Mouse (Mus musculus) thymus, adult 18-20 months (tissue): ENCODE measurements around the gene Gpx1.
"Not testable (repeated sequence)": the region's sequence is repeated elsewhere in the genome, so short reads cannot be mapped to it uniquely, and the experiment has no call there.

Source experiments
- DNase-seq, 2 experiments: peaks; one replicate each; pipeline ENCODE4 v3.0.0; 2022; ENCODE audit warnings: mixed read lengths in 2 of 2

Gene Gpx1

DNA sequence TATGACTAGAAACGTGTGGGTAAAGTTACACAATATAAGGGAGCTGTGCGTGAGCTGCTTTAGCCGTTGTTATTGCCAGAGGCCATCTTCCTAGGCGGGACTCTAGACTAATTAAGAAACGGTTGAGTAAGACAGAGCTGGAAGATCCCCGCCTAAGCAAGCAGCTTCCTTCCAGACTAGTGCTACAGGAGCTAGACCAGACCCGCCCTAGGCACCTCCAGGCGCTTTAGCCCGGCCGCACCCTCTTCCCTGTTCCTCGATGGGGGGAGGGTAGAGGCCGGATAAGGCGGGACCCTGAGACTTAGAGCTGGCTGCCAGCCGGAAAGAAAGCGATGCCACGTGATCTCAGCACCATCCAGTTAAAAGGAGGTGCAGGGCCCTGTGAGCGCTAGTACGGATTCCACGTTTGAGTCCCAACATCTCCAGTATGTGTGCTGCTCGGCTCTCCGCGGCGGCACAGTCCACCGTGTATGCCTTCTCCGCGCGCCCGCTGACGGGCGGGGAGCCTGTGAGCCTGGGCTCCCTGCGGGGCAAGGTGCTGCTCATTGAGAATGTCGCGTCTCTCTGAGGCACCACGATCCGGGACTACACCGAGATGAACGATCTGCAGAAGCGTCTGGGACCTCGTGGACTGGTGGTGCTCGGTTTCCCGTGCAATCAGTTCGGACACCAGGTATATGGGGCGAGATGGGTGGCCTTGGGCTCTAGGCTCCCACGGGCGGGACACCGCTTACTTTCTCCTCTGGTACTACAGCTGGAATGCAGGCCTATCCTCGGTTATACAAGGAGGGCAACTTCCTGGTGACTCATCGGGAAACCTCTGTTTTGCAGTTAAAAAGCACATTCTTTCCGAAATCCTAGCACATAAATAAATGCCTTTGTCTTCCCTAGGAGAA, at the start of gene Gpx1:
Gene Gpx1, plus strand, starts transcription at position 18 of the 896 bp plus-strand sequence.
- DNase-seq: peak; percentile 89 to 92

DNA sequence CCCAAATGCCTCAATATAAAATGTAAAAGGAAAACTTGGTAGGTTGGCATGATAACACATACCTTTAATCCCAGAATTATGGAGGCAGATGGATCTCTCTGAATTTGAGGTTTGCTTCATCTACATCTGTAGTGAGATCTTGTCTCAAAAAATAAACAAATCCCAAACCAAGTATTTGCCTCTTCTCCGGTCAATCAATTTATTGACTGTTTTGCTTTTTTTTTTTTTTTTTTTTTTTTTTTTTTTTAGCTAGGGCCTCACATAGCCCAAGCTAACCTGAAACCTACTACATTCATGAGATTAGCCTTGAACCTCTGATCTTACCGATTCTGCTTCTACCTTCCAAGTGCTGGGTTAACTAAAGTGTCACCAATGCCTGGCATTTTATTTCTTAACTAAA, 49.4 kb upstream of the Gpx1 start:
- no peak for DNase-seq

DNA sequence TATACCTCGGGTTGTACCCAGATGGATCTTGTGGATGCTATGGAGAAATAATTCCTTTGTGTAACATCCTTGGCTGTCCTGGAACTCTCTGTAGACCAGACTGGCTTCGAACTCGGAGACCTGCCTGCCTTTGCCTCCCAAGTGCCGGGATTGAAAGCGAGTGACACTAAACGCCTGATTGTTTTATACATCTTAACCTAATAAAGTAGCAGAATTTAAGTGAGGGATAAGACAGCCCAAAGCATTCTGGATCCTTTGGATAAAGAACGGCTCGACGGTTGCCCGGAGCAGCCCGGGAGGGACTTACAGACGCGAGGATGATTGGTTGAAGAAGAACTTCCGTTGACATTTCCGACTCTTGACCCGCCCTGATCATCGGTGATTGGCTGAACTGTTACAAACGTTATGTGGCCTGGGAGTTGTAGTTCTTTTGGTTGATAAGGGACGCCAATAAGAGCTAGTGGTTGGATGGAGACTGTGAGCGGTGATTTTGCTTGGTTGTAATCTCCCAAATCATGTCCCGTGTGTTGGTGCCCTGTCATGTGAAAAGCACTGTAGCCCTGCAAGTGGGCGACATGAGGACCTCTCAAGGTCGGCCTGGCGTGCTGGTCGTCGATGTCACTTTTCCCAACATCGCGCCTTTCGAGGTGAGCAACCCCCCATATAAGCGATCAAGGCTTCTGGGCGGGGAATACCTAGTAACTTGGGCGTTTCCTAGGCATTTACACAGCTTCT, 48.5 kb upstream of the Gpx1 start, which contains the start of gene Nicn1:
Gene Nicn1, plus strand, starts transcription at position 414 of the 735 bp plus-strand sequence.
- peak; percentile 81 to 89 for DNase-seq

DNA sequence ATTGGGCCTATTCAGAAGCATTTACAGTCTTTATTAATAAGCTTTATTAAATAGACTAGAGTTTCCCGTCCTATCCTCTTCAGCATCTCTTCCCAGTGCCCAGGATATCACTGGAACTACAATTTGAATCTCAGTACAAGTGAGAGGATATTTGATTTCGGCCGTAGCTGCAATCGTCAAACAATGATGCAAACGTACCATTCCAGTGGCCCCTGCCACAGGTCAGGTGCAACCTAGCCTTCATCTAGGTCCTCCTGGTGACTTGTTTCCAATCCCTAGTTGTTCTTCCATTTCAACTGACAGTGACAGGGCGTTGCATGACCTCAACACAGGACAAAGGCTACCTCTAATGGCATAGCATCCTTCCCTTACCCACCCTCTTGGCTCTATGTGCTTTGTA, 47.9 kb upstream of the Gpx1 start:
- no peak for DNase-seq

DNA sequence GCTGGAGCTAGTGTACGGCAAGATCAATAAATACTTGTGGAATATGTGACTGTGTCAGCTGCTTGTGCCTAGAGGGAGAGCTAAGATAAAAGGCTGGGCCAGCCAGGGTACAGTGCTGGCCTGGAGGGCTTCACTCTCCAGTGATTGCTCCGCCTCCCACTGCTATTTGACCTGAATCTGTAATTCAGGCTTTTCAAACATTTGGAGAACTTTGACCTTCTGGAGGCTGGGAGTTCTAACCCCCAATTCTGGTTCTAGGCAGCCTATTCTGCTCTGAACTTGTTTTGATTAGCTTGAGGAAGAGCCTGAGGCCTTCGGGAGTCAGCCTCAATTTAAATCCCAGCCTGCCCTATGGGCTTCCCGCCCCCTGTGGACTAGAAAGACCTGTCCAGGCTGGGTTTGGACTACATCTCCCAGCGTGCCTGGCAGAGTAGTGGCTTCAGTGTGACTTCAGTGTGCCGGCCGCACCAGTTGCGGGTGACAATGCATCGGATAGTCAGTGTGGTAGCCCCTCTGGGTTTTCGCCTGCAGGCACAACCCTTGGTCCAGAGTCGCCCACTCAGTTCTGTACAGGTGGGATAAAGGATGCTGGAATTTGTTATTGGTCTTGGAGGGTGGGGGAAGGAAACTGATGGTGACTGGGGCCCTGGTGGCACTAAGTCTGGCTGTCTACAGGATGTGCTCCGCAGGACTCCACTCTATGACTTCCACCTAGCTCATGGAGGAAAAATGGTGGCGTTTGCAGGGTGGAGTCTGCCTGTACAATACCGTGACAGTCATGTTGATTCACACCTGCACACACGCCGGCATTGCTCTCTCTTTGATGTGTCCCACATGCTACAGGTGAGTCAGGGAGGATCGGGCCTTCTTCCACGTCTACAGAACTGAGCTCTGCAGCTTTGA, 42.0 kb upstream of the Gpx1 start, which contains the start of gene Amt:
Gene Amt, plus strand, starts transcription at position 401 of the 903 bp plus-strand sequence.
- no peak for DNase-seq

DNA sequence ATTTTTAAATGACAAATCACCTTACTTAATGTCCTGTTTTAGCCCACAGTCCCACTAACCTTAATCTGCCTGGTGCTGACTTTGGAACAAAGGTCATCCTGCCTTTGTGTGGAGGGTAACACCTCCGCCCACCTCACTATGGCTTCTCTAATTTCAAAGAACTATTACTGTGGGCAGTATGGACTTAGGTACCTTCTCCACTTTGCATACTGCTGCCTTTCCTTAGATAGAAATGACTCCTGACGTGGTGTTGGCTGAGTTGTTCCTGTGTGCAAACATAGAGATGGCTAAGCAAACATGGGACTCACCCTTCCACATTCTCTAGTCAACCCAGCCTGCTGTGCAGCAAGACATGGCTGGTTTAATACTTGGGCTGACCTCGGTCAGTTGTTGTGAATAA, 36.9 kb upstream of the Gpx1 start:
- DNase-seq: no peak

DNA sequence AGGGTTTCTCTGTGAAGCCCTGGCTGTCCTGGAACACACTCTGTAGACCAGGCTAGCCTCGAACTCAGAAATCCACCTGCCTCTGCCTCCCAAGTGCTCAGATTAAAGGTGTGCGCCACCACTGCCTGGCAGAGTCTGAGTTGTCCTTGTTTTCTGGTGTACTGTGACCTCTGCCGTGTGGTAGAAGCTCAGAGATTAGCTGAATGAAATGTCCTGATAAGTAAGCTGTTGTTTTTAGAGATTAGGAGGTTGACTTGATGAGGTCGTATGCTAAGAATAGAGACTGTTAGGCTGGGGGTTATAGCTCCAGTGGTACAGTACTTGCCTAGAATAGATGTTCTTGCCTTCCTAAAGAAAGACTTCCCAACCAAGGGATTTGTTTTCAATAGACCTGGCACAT, 34.0 kb upstream of the Gpx1 start:
- no peak for DNase-seq

DNA sequence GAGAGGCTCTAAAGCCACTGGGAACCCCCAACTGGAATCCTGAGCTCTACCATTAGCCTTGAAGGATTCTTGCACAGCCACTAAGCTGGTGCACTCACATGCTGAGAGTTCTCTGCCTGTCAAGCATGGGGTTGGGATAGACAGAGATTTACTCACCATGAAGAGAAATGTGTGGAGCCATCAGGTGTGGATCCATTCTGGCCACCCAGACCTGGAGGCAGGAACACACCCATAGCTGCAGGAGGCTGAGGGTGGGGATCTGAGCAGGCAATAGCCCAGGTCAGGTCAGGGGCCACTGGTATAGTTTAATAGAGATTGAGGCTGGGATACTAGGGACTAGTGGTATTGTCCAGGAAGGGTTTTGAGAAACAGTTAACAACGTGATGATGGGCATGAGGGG, 33.5 kb upstream of the Gpx1 start:
- peak in 1 of 2 experiments; percentile 25 for DNase-seq

DNA sequence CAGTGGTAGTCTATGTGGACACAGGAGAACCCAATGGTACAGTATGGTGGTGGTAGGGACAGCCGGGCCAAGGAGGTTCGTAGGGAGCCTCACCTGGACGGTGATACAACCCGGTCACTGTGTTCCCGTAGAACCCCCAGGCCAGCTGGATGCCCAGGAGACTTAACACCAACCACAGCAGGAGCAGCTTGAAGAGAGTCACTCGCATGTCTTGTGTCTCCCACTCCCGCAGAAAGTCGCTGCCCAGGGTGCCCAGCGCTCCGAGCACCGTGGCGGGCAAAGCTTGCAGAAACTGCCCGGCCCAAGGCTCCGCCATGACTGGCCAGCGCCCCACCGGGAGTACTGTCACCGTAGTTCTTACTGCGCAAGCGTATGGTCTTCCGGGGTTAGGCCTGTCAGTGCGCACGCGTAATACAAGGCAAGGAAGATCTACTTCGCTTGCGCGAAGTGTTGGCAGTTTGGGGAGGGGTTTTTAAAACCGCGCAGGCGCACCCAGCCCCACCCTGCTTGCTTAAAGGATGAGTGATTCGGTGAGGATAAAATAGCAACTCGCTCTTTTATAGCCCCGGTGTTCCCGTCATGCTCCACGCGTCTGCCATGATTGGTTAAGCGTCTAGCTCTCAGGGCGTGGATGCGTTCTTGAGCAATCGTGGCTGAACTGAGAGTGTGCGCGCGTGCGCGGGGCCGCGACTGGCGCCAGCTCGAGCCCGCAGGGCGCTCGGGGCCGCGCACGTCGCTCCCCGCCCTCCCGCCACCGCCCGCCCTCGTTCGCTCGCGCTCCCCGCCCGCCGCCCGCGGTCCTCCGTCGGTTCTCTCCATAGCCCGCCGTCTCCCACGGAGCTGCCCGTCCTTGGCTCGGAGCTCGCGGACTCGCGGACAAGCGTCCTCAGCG, 32.8 kb upstream of the Gpx1 start, which contains the start of the genes Rhoa and Tcta:
Gene Rhoa, plus strand, starts transcription at position 501 of the 892 bp plus-strand sequence.
Gene Tcta, minus strand, starts transcription at position 532 of the 892 bp plus-strand sequence.
- DNase-seq: peak; percentile 99 to 100

DNA sequence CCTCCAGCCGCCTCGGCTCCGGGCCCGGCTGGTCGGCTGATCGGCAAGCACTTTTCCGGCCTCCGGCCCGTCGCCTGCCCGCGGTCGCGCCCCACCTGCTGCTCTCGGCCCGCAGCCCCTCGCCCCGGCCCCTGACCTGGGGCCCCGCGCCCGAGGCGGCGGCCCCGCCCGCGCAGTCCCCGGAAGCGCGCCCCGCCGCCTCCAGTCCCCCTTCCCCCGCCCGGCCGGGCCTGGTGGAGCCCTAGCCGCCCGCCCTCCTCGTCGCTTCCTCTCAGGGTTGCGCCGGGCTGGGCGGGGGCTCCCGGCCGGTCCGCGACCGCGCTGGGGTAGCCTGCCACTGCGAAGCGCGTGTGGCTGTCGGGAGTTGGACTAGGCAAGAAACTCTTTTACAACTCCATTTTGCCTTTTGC, 32.1 kb upstream of the Gpx1 start:
- DNase-seq: peak; percentile 76 to 77

DNA sequence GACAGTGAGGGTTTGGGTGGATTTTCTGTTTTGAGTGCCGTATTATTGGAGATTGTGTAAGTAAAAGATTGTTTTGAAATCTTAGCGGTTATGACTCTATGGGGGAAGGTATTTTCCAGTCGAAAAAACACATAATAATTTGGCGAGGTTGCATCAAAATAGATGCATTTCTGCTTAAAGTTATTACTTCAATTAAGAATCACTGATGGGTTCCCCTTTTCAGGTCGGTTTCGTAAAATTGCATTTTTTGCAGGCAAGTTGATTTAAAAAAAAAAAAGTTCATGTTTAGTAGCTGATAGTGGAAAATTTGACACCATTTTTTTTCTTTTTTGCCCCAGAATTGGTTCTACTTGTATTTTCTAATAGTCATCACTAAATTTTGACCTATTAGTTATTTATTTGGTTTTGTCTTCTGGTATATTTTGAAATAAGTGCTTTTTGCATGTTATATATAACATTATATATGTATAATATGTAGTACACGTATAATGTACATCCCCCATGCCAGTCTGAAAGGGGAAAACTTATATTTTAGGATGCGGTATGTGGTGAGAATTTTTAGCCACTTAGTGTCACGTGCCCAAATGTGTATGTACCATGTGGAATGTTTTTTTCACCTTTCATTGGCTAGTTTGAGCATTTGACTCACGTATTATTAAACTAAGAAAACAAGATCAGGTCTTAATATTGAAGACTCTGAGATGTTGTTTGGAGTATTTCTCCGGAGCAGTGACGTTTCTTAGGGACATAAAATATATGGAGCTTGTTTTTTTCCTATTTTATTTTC, 31.5 kb upstream of the Gpx1 start:
- no peak for DNase-seq

DNA sequence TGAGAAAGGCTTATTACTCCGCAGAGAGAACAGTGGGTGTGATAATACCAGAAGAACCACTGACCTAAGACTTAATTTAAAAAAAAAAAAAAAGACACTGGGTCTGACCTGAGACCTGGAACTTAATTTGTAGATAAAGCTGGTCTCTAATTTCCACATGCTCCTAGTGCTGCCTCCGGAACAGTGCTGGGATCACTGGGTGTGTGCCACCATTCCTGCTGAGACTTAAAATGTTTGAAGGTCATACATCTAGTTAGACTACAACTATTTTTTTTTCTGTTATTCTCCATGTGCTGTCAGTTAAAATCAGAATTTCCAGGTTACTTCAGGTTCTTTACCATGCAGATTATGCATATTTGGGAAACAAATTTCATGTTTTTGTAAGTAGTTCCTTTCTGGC, 30.6 kb upstream of the Gpx1 start:
- DNase-seq: no peak

DNA sequence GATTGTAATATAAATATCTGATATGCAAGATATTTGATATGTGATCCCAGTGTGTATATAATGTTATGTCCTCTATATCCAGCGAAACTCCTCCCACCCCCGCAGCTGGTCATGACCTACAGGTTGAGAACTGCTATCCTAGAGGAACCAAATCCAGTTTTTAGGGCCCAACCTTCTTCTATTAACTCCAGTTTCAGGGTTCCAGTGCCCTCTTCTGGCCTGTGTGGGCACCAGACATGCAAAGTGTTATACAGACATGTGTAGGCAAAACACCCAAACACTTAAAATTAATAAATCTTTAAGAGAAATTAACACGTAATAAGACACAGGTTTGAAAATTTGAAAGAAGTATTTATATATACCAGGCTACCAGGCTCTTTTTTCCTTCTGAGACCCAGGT, 21.1 kb upstream of the Gpx1 start:
- no peak for DNase-seq

DNA sequence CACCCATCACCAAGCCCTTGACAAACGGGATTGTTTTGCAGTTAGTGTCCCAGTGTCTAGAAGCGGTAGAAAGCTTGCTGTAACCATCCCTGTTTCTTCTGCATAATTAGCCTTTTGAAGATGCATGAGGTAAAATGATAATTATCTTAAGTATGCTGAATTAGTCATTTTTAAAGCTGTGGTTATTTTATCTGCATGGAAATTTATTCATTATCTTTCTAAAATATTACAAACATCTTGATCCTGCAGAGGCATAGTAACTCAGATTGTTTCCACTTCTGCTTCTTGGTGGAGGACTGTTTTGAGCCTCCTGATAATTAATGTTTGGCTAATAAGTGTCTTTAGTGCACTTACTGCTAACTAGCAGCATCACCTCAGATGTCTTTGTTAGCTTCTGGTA, 20.2 kb upstream of the Gpx1 start:
- DNase-seq: no peak

DNA sequence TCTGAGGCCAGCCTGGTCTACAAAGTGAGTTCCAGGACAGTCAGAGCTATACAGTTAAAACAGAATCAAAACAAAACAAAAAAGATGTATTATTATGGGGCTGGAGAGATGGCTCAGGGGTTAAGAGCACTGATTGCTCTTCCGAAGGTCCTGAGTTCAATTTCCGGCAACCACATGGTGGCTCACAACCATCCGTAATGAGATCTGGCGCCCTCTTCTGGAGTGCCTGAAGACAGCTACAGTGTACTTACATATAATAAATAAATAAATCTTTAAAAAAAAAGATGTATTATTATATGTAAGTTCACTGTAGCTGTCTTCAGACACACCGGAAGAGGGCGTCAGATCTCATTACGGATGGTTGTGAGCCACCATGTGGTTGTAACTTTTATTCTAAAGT, 16.6 kb upstream of the Gpx1 start:
- not testable (repeated sequence) for DNase-seq

DNA sequence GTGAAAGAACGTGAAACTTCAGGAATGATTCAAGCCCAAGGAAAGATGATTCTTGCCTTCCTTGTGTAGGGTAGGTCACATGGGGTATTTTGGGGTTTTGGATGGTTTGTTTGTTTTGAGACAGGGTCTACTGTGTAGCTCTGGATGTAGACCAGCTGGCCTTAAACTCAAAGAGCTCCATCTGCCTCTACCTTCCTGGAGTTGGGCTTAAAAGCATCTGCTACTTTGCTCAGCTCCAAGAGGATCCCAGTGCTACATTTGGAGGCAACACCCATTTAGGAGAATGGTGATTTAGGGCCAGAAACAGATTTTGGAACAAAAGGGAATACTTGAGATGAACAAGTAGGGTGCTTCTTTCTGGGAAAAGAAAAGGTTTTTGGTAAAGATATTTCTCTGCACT, 13.9 kb upstream of the Gpx1 start:
- no peak for DNase-seq

DNA sequence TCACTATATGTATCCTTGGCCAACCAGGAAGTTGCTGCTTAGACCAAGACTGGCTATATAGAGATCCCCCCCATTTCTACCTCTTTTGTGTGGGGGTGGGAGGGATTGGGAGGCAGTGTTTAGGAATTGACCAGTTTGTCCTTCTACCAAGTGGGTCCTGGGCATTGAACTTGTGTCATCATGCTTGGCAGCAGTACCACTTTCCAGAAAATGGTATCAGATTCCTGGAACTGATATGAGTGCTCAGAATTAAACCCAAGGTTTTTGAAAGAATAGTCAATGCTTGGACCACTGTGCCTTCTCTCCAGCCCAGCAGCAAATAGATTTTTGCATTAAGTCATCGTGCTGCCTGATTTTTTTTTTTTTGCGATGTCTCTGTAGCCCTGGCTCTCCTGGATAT, 12.9 kb upstream of the Gpx1 start:
- no peak for DNase-seq

DNA sequence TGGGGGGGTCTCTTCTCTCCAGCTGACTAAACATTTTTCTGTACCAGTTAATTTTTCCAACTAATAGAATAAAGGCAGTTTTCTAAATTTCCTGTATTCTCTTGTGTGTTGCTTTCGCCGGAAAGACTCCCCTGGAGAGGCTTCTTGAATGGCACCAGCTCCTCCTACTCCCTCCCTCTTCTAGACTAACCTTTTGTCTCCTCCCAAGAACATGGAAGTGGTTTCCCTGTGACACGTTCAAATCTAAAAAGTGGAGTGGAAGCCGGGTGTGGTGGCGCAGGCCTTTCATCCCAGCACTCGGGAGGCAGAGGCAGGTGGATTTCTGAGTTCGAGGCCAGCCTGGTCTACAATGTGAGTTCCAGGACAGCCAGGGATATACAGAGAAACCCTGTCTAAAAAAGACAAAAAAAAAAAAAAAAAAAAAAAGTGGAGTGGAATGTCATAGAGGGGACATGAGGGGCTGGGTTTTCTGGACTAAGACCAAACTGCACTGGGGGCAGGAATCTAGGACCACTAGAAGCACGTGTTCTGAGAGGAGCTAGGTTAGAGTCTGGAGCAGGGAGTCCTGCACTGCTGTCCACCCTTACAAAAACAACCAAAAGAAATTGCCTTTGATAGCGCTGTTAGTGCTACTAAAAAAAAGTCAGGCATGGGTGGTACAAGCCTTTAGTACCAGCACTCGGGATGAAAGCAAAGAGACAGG, 704 bp upstream of the Gpx1 start:
- DNase-seq: no peak

DNA sequence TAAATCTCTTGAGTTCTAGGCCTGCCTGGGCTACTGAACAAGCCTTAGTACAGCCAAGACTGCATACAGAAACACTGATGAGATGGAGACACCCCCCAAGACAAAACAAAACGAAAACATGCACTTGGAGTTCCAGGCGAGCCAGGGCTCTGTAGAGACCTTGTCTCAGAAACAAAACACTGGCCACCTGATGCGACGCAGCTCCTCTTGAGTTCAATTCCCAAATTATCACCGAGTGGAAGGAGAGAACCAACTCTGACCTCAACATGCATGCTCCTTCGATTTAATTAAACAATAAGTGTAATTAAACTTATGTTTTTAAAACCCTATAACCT, 185 bp upstream of the Gpx1 start:
- no peak for DNase-seq

DNA sequence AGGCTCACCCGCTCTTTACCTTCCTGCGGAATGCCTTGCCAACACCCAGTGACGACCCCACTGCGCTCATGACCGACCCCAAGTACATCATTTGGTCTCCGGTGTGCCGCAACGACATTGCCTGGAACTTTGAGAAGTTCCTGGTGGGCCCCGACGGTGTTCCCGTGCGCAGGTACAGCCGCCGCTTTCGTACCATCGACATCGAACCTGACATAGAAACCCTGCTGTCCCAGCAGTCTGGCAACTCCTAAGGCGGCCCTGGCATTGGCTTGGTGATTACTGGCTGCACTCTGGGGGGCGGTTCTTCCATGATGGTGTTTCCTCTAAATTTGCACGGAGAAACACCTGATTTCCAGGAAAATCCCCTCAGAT, 1.2 kb downstream of the Gpx1 start:
- no peak for DNase-seq
